In the genomic region with DNA sequence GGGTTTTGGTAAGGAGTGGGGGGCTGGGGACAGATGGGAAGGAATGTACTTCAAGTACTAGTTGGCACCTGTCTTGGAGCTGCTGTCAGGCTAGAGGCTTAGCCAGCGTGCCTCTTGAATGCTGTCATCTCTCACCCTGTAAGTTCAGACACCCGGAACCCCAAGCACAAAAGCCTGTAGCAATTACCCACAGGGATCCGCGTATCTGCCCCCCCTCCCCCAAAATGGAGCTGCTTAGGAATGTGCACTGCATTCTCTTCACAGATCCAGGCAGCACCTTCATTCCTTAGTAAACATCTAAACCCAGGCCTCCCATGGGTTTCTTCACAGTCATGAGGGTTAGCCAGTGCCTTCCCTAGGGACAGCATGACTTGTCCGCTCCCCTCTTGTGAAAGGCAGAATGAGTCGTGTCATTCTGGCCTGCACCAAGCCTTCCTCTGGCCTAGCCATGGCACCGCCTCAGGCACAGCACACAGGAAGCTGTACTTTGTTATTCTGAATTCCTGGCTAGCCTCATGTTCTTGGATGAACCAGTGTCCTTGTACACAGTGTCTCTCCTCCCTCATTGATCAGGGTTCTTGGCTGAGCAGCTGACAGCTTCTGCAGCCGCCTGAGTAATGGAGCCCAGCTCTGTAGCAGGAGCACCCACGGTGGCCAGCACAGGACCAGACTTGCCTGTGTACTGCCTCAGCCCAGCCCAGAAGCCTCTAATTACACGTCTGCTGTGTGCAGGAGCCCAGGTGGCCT, we compare ENCODE assay signal across 9 mouse cellular contexts. TPM values are rescaled to one million over a fixed set of nuclear protein-coding genes. Genes with fewer than 3 reads are reported as not detected.
A peak's percentile ranks its signal among the peaks of the same experiment; 100 is the strongest.
DNase-seq lines count a peak whose midpoint lies in the region; ATAC-seq lines count a peak whose summit lies in the region.
"Had no signal": no experiment of that assay in that cellular context is flagged by ENCODE, and none has a peak within 500 bp of the region (broad histone marks: within the 10 kb centered on the region; RNA-seq: fewer than 3 reads in every experiment).

No protein-coding gene starts in this region.

- peak; percentile 80 for DNase-seq in gastrocnemius, adult 18-20 months (ENCODE audit: low spot score)
- no peak for DNase-seq in gastrocnemius, postnatal 4 days (ENCODE audit: low spot score in 2 of 2)
- DNase-seq in adrenal gland, adult 2 months = peak; percentile 86
- DNase-seq in gastrocnemius, postnatal 14 days = peak; percentile 57
- peak; percentile 66 for DNase-seq in intestine, embryonic 14.5 days (ENCODE audit: low spot score)
- no peak for DNase-seq in liver, embryonic 13.5 days
- no peak for DNase-seq in cerebellum, adult 11 months

- H3K4me1 ChIP-seq in intestine, embryonic 14.5 days (replicated peaks; ENCODE audit: control insufficient read depth, insufficient read depth, low read length) = peaks cover 22% of the 10 kb centered on the region
- H3K4me1 ChIP-seq in liver, embryonic 13.5 days (replicated peaks) = peaks cover 30% of the 10 kb centered on the region
- peaks cover 27% of the 10 kb centered on the region for H3K4me1 ChIP-seq in stomach, embryonic 15.5 days

- H3K27me3 ChIP-seq in intestine, embryonic 14.5 days (replicated peaks; ENCODE audit: control insufficient read depth, insufficient read depth, low read length) = no peaks in the 10 kb centered on the region
- no peaks in the 10 kb centered on the region for H3K27me3 ChIP-seq in liver, embryonic 13.5 days
- no peaks in the 10 kb centered on the region for H3K27me3 ChIP-seq in stomach, embryonic 15.5 days (replicated peaks)
- H3K27me3 ChIP-seq: CH12.LX had no signal

- no peak overlapping the region for H3K4me2 ChIP-seq in intestine, embryonic 14.5 days (ENCODE audit: low read length)
- no peak overlapping the region for H3K4me2 ChIP-seq in liver, embryonic 13.5 days
- no peak overlapping the region; the same call in 1 of the 2 replicates for H3K4me2 ChIP-seq in stomach, embryonic 15.5 days

- 24% methylated on average over 10 of the region's 10 CpGs for WGBS in intestine, embryonic 14.5 days
- WGBS in liver, embryonic 13.5 days (ENCODE audit: insufficient replicate concordance) = 51% methylated on average over 10 of the region's 10 CpGs
- 22% methylated on average over 10 of the region's 10 CpGs for WGBS in stomach, embryonic 15.5 days

- peaks cover 24% of the 10 kb centered on the region for H3K36me3 ChIP-seq in intestine, embryonic 14.5 days (ENCODE audit: control insufficient read depth, insufficient read depth, low read length)
- peaks cover 10% of the 10 kb centered on the region for H3K36me3 ChIP-seq in liver, embryonic 13.5 days
- H3K36me3 ChIP-seq in stomach, embryonic 15.5 days = peaks cover 10% of the 10 kb centered on the region

- H3K4me3 ChIP-seq in intestine, embryonic 14.5 days (ENCODE audit: low read depth, low read length) = no peak overlapping the region
- no peak overlapping the region for H3K4me3 ChIP-seq in liver, embryonic 13.5 days (replicated peaks)
- H3K4me3 ChIP-seq in stomach, embryonic 15.5 days (replicated peaks) = no peak overlapping the region

- peak; percentile 54 for ATAC-seq in intestine, embryonic 14.5 days (replicated peaks; ENCODE audit: low FRiP score, low TSS enrichment, low read depth)
- peak; percentile 43 for ATAC-seq in liver, embryonic 13.5 days (ENCODE audit: low read depth)
- peak; percentile 71 for ATAC-seq in stomach, embryonic 15.5 days (ENCODE audit: insufficient read depth, low FRiP score, low read depth)

- intact Hi-C loops in gastrocnemius, postnatal 14 days (cut with DNase I; ENCODE audit: low total_unique reads) = no loop called here

- H3K9me3 ChIP-seq in intestine, embryonic 14.5 days (ENCODE audit: control insufficient read depth, low read length) = no peaks in the 10 kb centered on the region
- H3K9me3 ChIP-seq in liver, embryonic 13.5 days (replicated peaks) = no peaks in the 10 kb centered on the region
- no peaks in the 10 kb centered on the region for H3K9me3 ChIP-seq in stomach, embryonic 15.5 days

- H3K9ac ChIP-seq in intestine, embryonic 14.5 days (ENCODE audit: low read length) = no peak overlapping the region
- 0 out of 2 replicates have a peak overlapping the region, but pooled peaks have one; percentile 24 for H3K9ac ChIP-seq in liver, embryonic 13.5 days
- H3K9ac ChIP-seq in stomach, embryonic 15.5 days = no peak overlapping the region

- H3K27ac ChIP-seq in intestine, embryonic 14.5 days (ENCODE audit: low read depth) = peak overlapping the region; percentile 51
- peak overlapping the region; percentile 30; the same call in 1 of the 2 replicates for H3K27ac ChIP-seq in liver, embryonic 13.5 days
- peak overlapping the region; percentile 81 for H3K27ac ChIP-seq in stomach, embryonic 15.5 days

RNA-seq across cellular contexts. Expression of a gene that starts 17.8 kb away (rescaled TPM):
- total RNA-seq in gastrocnemius, adult 18-20 months (2021) = 10 to 100 TPM; 24.9 to 35.9 TPM
- total RNA-seq in gastrocnemius, postnatal 4 days (2021) = 10 to 100 TPM; 18.8 to 22.8 TPM
- 10 to 100 TPM; 41.7 to 49.8 TPM for total RNA-seq in adrenal gland, adult 2 months (2021)
- polyA plus RNA-seq in adrenal gland, adult 2 months (2012; rRNA removed) = 12.1 and 12.6 TPM in 2 replicates
- total RNA-seq in gastrocnemius, postnatal 14 days (2021) = 10 to 100 TPM; 17.0 to 34.2 TPM
- 27.4 and 28.8 TPM in 2 replicates for polyA plus RNA-seq in intestine, embryonic 14.5 days (2014; fragmentation: Nextera tagmentation; extraction: Ambion mirVana)
- polyA plus RNA-seq in liver, embryonic 13.5 days (2015; fragmentation: Nextera tagmentation; extraction: Ambion mirVana) = 12.8 and 15.4 TPM in 2 replicates
- 32.3 and 33.4 TPM in 2 replicates for polyA plus RNA-seq in stomach, embryonic 15.5 days (2015; fragmentation: Nextera tagmentation; extraction: Ambion mirVana)

RNA-seq across cellular contexts. Expression of a gene that starts 42.7 kb away (rescaled TPM):
- total RNA-seq in gastrocnemius, adult 18-20 months (2021) = 100 to 1,000 TPM; 750 to 787 TPM
- total RNA-seq in gastrocnemius, postnatal 4 days (2021) = 100 to 1,000 TPM; 247 to 274 TPM
- 100 to 1,000 TPM; 274 to 292 TPM for total RNA-seq in adrenal gland, adult 2 months (2021)
- 73.0 and 78.6 TPM in 2 replicates for polyA plus RNA-seq in adrenal gland, adult 2 months (2012; rRNA removed)
- total RNA-seq in gastrocnemius, postnatal 14 days (2021) = 100 to 1,000 TPM; 642 to 667 TPM
- 482 and 487 TPM in 2 replicates for polyA plus RNA-seq in intestine, embryonic 14.5 days (2014; fragmentation: Nextera tagmentation; extraction: Ambion mirVana)
- polyA plus RNA-seq in liver, embryonic 13.5 days (2015; fragmentation: Nextera tagmentation; extraction: Ambion mirVana) = 302 and 304 TPM in 2 replicates
- polyA plus RNA-seq in stomach, embryonic 15.5 days (2015; fragmentation: Nextera tagmentation; extraction: Ambion mirVana) = 411 and 424 TPM in 2 replicates

RNA-seq across cellular contexts. Expression of a gene that starts 42.8 kb away (rescaled TPM):
- under 1 TPM; 0.21 to 0.46 TPM for total RNA-seq in gastrocnemius, adult 18-20 months (2021)
- total RNA-seq in gastrocnemius, postnatal 4 days (2021) = under 1 TPM; 0.17 to 0.57 TPM
- under 1 TPM in 1 of 2 experiments, not detected in 1; 0.45 TPM for total RNA-seq in adrenal gland, adult 2 months (2021)
- 0.10 TPM in 1 of 2 replicates, not detected in the other for polyA plus RNA-seq in adrenal gland, adult 2 months (2012; rRNA removed)
- under 1 TPM; 0.16 to 0.22 TPM for total RNA-seq in gastrocnemius, postnatal 14 days (2021)
- 1.3 and 1.4 TPM in 2 replicates for polyA plus RNA-seq in intestine, embryonic 14.5 days (2014; fragmentation: Nextera tagmentation; extraction: Ambion mirVana)
- polyA plus RNA-seq in liver, embryonic 13.5 days (2015; fragmentation: Nextera tagmentation; extraction: Ambion mirVana) = 0.17 and 0.20 TPM in 2 replicates
- polyA plus RNA-seq in stomach, embryonic 15.5 days (2015; fragmentation: Nextera tagmentation; extraction: Ambion mirVana) = 0.98 and 1.2 TPM in 2 replicates

Comparison
In these comparisons a context has a peak if more than half of its experiments do, and no peak if none do; other contexts are left out.
1. DNase-seq: peak in gastrocnemius, adult 18-20 months (single experiment), adrenal gland, adult 2 months (single experiment), gastrocnemius, postnatal 14 days (single experiment) and intestine, embryonic 14.5 days (single experiment); none in gastrocnemius, postnatal 4 days (0 of 2), liver, embryonic 13.5 days (single experiment) and cerebellum, adult 11 months (single experiment).
2. H3K27ac ChIP-seq: peak in every context shown above with its lines; median percentile 81 in stomach, embryonic 15.5 days; 51 in intestine, embryonic 14.5 days; 30 in liver, embryonic 13.5 days.
3. Peak in every context shown above with its lines, with median percentiles within 50 percentile points of each other: ATAC-seq.